Mouse (Mus musculus) urinary bladder, postnatal 14 days (tissue): Measurements from ENCODE around the gene Mark2.
A peak's percentile ranks its signal among the peaks of the same experiment; 100 is the strongest.

Experiments used
- DNase-seq: peaks from one replicate; pipeline ENCODE4 v3.0.0; 2021; ENCODE audit warnings: low spot score

The Mark2 gene

GRCm38 (mm10) chr19:7321391-7321790 lies 20.3 kb downstream of the Mark2 start:
- DNase-seq: no peak

GRCm38 (mm10) chr19:7320181-7320580 lies 21.5 kb downstream of the Mark2 start:
- no peak for DNase-seq

- DNase-seq: no peak
These were observed 23.9 kb downstream of the Mark2 start for GRCm38 (mm10) chr19:7317716-7318115.

GRCm38 (mm10) chr19:7316822-7317221 lies 24.8 kb downstream of the Mark2 start:
- DNase-seq: no peak

GRCm38 (mm10) chr19:7315587-7315984 lies 26.1 kb downstream of the Mark2 start:
- no peak for DNase-seq

GRCm38 (mm10) chr19:7314976-7315586 lies 26.6 kb downstream of the Mark2 start:
- no peak for DNase-seq

GRCm38 (mm10) chr19:7313660-7314059 lies 28.0 kb downstream of the Mark2 start:
- no peak for DNase-seq

GRCm38 (mm10) chr19:7311306-7311705 lies 30.4 kb downstream of the Mark2 start:
- DNase-seq: peak; percentile 21

- DNase-seq: peak; percentile 91
These were observed 31.0 kb downstream of the Mark2 start for GRCm38 (mm10) chr19:7310704-7311103.

GRCm38 (mm10) chr19:7309738-7310330 lies 31.8 kb downstream of the Mark2 start:
- no peak for DNase-seq

- DNase-seq: peak; percentile 85
These were observed 33.5 kb downstream of the Mark2 start for GRCm38 (mm10) chr19:7307995-7308770.

- DNase-seq: peak; percentile 46
These were observed 34.7 kb downstream of the Mark2 start for GRCm38 (mm10) chr19:7306968-7307367.

GRCm38 (mm10) chr19:7305380-7306310 lies 36.0 kb downstream of the Mark2 start:
- DNase-seq: no peak

- peak; percentile 31 for DNase-seq
These were observed 36.9 kb downstream of the Mark2 start for GRCm38 (mm10) chr19:7304801-7305200.

GRCm38 (mm10) chr19:7303796-7304195 lies 37.9 kb downstream of the Mark2 start:
- DNase-seq: no peak

GRCm38 (mm10) chr19:7302493-7302797 lies 39.2 kb downstream of the Mark2 start:
- DNase-seq: peak; percentile 57

GRCm38 (mm10) chr19:7301647-7302492 lies 39.8 kb downstream of the Mark2 start:
- peak; percentile 75 for DNase-seq

GRCm38 (mm10) chr19:7300078-7300477 lies 41.6 kb downstream of the Mark2 start:
- no peak for DNase-seq

GRCm38 (mm10) chr19:7299052-7299451 lies 42.6 kb downstream of the Mark2 start:
- DNase-seq: no peak

GRCm38 (mm10) chr19:7295959-7296358 lies 45.7 kb downstream of the Mark2 start:
- DNase-seq: no peak

GRCm38 (mm10) chr19:7295071-7295658 lies 46.5 kb downstream of the Mark2 start:
- DNase-seq: peak; percentile 61
